In the genomic region with DNA sequence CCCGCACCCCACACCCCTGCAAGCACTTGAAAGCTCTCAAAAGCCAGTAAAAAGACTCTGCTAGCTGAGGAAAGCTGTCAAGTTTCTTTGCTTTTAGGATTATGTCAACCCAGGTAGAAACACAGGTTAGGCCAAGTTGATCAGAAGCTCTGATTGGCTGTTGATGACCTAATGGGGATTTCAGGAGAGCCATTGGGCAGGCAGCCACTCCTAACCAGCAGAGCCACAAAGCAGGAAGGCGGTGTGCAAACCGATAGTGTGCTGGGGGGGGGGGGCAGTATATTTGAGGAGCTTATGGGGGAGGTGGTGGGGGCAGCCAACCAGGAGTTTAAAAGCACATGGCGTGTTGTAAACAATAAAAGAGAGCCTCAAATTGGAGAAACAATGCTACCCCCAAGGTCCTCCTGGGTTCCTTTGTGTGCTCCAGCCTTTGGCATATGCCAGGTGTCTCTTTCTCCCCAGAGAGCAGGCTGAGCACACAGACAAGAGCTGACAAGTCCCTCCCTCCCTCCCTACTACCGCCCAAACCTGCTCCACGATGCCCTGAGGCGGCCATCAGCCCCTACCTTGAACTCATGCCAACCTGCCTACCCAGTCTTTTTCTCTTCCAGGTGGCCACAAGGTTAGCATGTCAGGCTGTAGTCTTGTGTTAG, we compare ENCODE assay signal across 12 mouse cellular contexts. TPM values are rescaled to one million over a fixed set of nuclear protein-coding genes. Genes with fewer than 3 reads are reported as not detected.
DNase-seq lines count a peak whose midpoint lies in the region; ATAC-seq and TF ChIP-seq lines count a peak whose summit lies in the region.
"Had no signal": no experiment of that assay in that cellular context is flagged by ENCODE, and none has a peak within 500 bp of the region (broad histone marks: within the 10 kb centered on the region; RNA-seq: fewer than 3 reads in every experiment).

No protein-coding gene starts in this region.

- no peak for TF ChIP-seq POLR2A in MEL (IDR thresholded peaks at IDR 0.05; ENCODE audit: control insufficient read depth in 1 of 2, insufficient read depth in 1 of 2, low read depth in 1 of 2, low read length in 2 of 2, poor library complexity in 1 of 2)

- no peak for TF ChIP-seq EP300 in MEL (IDR thresholded peaks at IDR 0.05; ENCODE audit: low read depth in 1 of 2, low read length in 2 of 2)

- H3K36me3 ChIP-seq in MEL (ENCODE audit: control insufficient read depth in 1 of 2, insufficient read depth in 2 of 2, low read length in 2 of 2) = peaks cover 0 to 8% of the 10 kb centered on the region in 2 experiments; a peak in 2 of 4 replicates
- H3K36me3 ChIP-seq in embryonic facial prominence, embryonic 12.5 days = no peaks in the 10 kb centered on the region
- H3K36me3 ChIP-seq: liver, embryonic 15.5 days had no signal

- intact Hi-C loops in gastrocnemius, postnatal 36 days (cut with DNase I) = no loop called here

- no peak overlapping the region for H3K9ac ChIP-seq in MEL (ENCODE audit: control insufficient read depth, low read depth, low read length, poor library complexity, severe bottlenecking)
- no peak overlapping the region for H3K9ac ChIP-seq in embryonic facial prominence, embryonic 12.5 days
- H3K9ac ChIP-seq: liver, embryonic 15.5 days had no signal

- no peak; the same call in 1 of the 2 replicates for ATAC-seq in embryonic facial prominence, embryonic 12.5 days (ENCODE audit: insufficient number of reproducible peaks, insufficient read depth, low FRiP score, low TSS enrichment)

- no peaks in the 10 kb centered on the region for H3K79me2 ChIP-seq in MEL (ENCODE audit: control insufficient read depth, insufficient read depth, low read length, poor library complexity)

- H3K4me1 ChIP-seq in MEL (ENCODE audit: control insufficient read depth in 1 of 2, insufficient read depth in 2 of 2, low read length in 2 of 2) = peaks cover 2 to 9% of the 10 kb centered on the region in 2 experiments; a peak in 3 of 4 replicates
- peaks cover 10% of the 10 kb centered on the region for H3K4me1 ChIP-seq in embryonic facial prominence, embryonic 12.5 days
- H3K4me1 ChIP-seq: liver, embryonic 15.5 days had no signal

- peak; percentile 20 for DNase-seq in MEL (ENCODE audit: low read depth, low spot score)
- DNase-seq in kidney, postnatal 10 days = peak; percentile 50
- peak; percentile 25 for DNase-seq in lung, postnatal 14 days
- no peak for DNase-seq in layer of hippocampus, adult 9-11 months
- DNase-seq in gastrocnemius, postnatal 36 days = no peak
- DNase-seq in B cell, adult 2 months = no peak
- no peak for DNase-seq in left cerebral cortex, adult 9 months (ENCODE audit: low spot score in 2 of 2)
- DNase-seq: heart, adult 18-20 months; right cerebral cortex, postnatal 4 days had no signal

- TF ChIP-seq CTCF in MEL (IDR thresholded peaks at IDR 0.05 in 2 of 3, conservative IDR thresholded peaks at IDR 0.05 in 1 of 3; ENCODE audit: control insufficient read depth in 1 of 3, insufficient read depth in 1 of 3, low read depth in 2 of 3, low read length in 3 of 3, poor library complexity in 1 of 3, severe bottlenecking in 1 of 3) = no peak

- no peaks in the 10 kb centered on the region for H3K9me3 ChIP-seq in MEL (replicated peaks; ENCODE audit: insufficient read depth, low read length)
- no peaks in the 10 kb centered on the region for H3K9me3 ChIP-seq in embryonic facial prominence, embryonic 12.5 days
- H3K9me3 ChIP-seq: liver, embryonic 15.5 days had no signal

- 69% methylated on average over 7 of the region's 7 CpGs for WGBS in embryonic facial prominence, embryonic 12.5 days

- no peaks in the 10 kb centered on the region for H3K27me3 ChIP-seq in MEL (ENCODE audit: control insufficient read depth in 1 of 2, insufficient read depth in 2 of 2, low read length in 2 of 2)
- H3K27me3 ChIP-seq in embryonic facial prominence, embryonic 12.5 days = no peaks in the 10 kb centered on the region
- H3K27me3 ChIP-seq: liver, embryonic 15.5 days had no signal

- TF ChIP-seq RAD21 in MEL (IDR thresholded peaks at IDR 0.05; ENCODE audit: low read depth, low read length) = no peak

- H3K4me2 ChIP-seq in embryonic facial prominence, embryonic 12.5 days (replicated peaks) = no peak overlapping the region
- H3K4me2 ChIP-seq: liver, embryonic 15.5 days had no signal

- 0 out of 4 replicates have a peak overlapping the region, but pooled peaks of 1 of the 2 experiments have one; percentile 29 for H3K4me3 ChIP-seq in MEL (ENCODE audit: control insufficient read depth in 1 of 2, insufficient read depth in 1 of 2, low read depth in 2 of 2, low read length in 2 of 2)
- H3K4me3 ChIP-seq in embryonic facial prominence, embryonic 12.5 days = no peak overlapping the region
- H3K4me3 ChIP-seq: erythroblast, embryonic 14.5 days; liver, embryonic 15.5 days had no signal

- no peak overlapping the region for H3K27ac ChIP-seq in MEL (ENCODE audit: control insufficient read depth, low read depth, low read length)
- peak overlapping the region; percentile 75; the same call in 1 of the 2 replicates for H3K27ac ChIP-seq in embryonic facial prominence, embryonic 12.5 days
- H3K27ac ChIP-seq: liver, embryonic 15.5 days had no signal

TF ChIP-seq in MEL, 35 proteins besides CTCF, POLR2A, EP300 and RAD21:
- no peak for TF ChIP-seq POLR2AphosphoS2 (IDR thresholded peaks at IDR 0.05; ENCODE audit: low read length)
- TF ChIP-seq MAFK (IDR thresholded peaks at IDR 0.05; ENCODE audit: borderline replicate concordance, low read depth, low read length) = no peak
- TF ChIP-seq BHLHE40 (IDR thresholded peaks at IDR 0.05; ENCODE audit: borderline replicate concordance, low read depth, low read length) = no peak
- TF ChIP-seq CHD2 (IDR thresholded peaks at IDR 0.05; ENCODE audit: low read length) = no peak
- no peak for TF ChIP-seq GATA1 (IDR thresholded peaks at IDR 0.05; ENCODE audit: low read depth, low read length)
- TF ChIP-seq JUND (IDR thresholded peaks at IDR 0.05; ENCODE audit: low read depth, low read length) = no peak
- no peak for TF ChIP-seq USF2 (IDR thresholded peaks at IDR 0.05; ENCODE audit: borderline replicate concordance in 1 of 2, insufficient read depth in 1 of 2, low read depth in 1 of 2, low read length in 2 of 2)
- no peak for TF ChIP-seq CHD1 (IDR thresholded peaks at IDR 0.05; ENCODE audit: low read depth, low read length)
- TF ChIP-seq NRF1 (IDR thresholded peaks at IDR 0.05; ENCODE audit: insufficient read depth, low read depth, low read length, poor library complexity, severe bottlenecking) = no peak
- no peak for TF ChIP-seq USF1 (IDR thresholded peaks at IDR 0.05; ENCODE audit: low read depth, low read length)
- no peak for TF ChIP-seq POLR2AphosphoS5 (IDR thresholded peaks at IDR 0.05; ENCODE audit: borderline replicate concordance, low read depth, low read length)
- TF ChIP-seq TAL1 (IDR thresholded peaks at IDR 0.05; ENCODE audit: low read length) = no peak
- TF ChIP-seq ETS1 (IDR thresholded peaks at IDR 0.05; ENCODE audit: low read depth, low read length) = no peak
- TF ChIP-seq E2F4 (IDR thresholded peaks at IDR 0.05; ENCODE audit: borderline replicate concordance, low read depth, low read length) = no peak
- no peak for TF ChIP-seq ELF1 (IDR thresholded peaks at IDR 0.05; ENCODE audit: low read depth, low read length)
- TF ChIP-seq MYC (IDR thresholded peaks at IDR 0.05; ENCODE audit: low read depth, low read length) = no peak

RNA-seq across cellular contexts. Expression of gene Vgll4, which starts 18.3 kb away (rescaled TPM):
- total RNA-seq in MEL (2012; rRNA removed) = 17.5 and 18.1 TPM in 2 replicates
- polyA plus RNA-seq in MEL (2012; ENCODE audit: insufficient read depth in 1 of 2, insufficient read length in 2 of 2, low read depth in 1 of 2, low replicate concordance in 2 of 2, missing spikeins in 1 of 2) = 10 to 100 TPM in 1 of 2 experiments, not detected in 1; 21.5 TPM
- 135 and 136 TPM in 2 replicates for polyA plus RNA-seq in embryonic facial prominence, embryonic 12.5 days (2016; fragmentation: Nextera tagmentation; extraction: Ambion mirVana)
- 10 to 100 TPM; 13.4 to 14.5 TPM for total RNA-seq in gastrocnemius, postnatal 36 days (2021)

RNA-seq across cellular contexts. Expression of gene Tamm41, which starts 49.6 kb away (rescaled TPM):
- 63.5 and 80.5 TPM in 2 replicates for total RNA-seq in MEL (2012; rRNA removed)
- 10 to 100 TPM in 1 of 2 experiments, not detected in 1; 87.4 TPM for polyA plus RNA-seq in MEL (2012; ENCODE audit: insufficient read depth in 1 of 2, insufficient read length in 2 of 2, low read depth in 1 of 2, low replicate concordance in 2 of 2, missing spikeins in 1 of 2)
- polyA plus RNA-seq in embryonic facial prominence, embryonic 12.5 days (2016; fragmentation: Nextera tagmentation; extraction: Ambion mirVana) = 68.1 and 73.5 TPM in 2 replicates
- 1 to 10 TPM; 6.5 to 8.3 TPM for total RNA-seq in gastrocnemius, postnatal 36 days (2021)

Comparison
In these comparisons a context has a peak if more than half of its experiments do, and no peak if none do; other contexts are left out.
1. DNase-seq: peak in MEL (single experiment), kidney, postnatal 10 days (single experiment) and lung, postnatal 14 days (single experiment); none in layer of hippocampus, adult 9-11 months (single experiment), gastrocnemius, postnatal 36 days (0 of 2), B cell, adult 2 months (0 of 2) and left cerebral cortex, adult 9 months (0 of 2).